Mouse (Mus musculus) urinary bladder, adult 2 months (tissue): ENCODE data around the gene Zfp626. TPM values are rescaled to one million over a fixed set of nuclear protein-coding genes. Genes with fewer than 3 reads are reported as not detected.
"Not testable (repeated sequence)": the region's sequence is repeated elsewhere in the genome, so short reads cannot be mapped to it uniquely, and the experiment has no call there.

Experiments
- DNase-seq: peaks from one replicate; pipeline ENCODE4 v3.0.0; 2022; ENCODE audit warnings: low spot score
- polyA plus RNA-seq: library from polyadenylated mRNA; depleted of rRNA; stranded (reverse); fragments of >200 nt; gene quantifications from 2 replicates; pipeline ENCODE4 v1.2.3, GENCODE M21; 2012; rRNA removed

Zfp626 gene
- 4.3 and 5.3 TPM in 2 replicates for polyA plus RNA-seq

DNA sequence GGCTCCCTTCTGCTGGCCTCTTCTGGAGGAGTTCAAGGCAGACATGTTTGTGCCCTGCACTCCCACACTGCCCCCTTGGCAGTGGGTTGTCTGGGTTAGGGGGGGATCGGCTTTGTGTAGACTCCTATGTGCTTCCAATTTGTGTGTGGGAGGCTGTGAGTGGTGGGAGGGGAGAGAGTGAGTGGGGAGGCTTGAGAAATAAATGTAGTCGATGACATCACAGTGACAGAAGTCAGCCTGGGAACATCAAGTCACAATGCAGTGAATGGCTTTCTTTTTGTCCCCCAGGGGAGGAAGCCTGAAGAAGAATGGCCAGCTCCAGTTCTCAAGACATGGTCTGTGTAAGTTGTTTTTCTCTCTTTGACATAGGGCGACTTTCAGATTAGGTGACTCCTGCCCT, at the start of gene Zfp626:
Zfp626 (plus strand) TSS at position 301 of the 400 bp plus-strand sequence.
- DNase-seq: not testable (repeated sequence)

DNA sequence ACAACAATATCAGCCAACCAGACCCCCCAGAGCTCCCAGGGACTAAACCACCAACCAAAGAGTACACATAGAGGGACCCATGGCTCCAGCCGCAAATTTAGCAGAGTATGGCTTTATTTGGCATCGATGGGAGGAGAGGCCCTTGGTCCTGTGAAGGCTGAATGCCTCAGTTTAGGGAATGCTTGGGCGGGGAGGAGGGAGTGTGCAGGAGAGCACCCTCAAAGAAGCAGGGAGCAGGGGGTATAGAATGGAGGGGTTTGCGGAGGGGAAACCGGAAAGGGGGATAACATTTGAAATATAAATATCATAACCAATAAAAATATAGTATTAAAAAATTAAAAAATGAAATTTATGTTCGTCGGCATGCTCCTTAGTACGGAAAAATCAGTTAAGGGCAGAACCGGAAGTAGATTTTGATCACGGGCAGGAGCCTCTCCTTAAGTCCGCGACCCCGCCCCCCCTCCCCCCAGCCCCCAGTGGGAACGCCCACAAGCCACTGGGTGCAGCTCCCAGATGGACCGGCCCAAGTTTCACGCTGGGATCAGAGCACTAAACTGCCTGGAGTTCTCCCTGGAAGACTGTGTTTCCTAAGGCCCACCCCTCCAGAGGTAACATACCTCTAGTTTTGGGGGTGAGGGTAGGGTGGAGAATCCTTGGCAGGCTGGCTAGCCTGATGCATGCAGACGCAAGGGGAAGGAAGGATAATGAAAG, 41.7 kb upstream of the Zfp626 start:
- DNase-seq: no peak

DNA sequence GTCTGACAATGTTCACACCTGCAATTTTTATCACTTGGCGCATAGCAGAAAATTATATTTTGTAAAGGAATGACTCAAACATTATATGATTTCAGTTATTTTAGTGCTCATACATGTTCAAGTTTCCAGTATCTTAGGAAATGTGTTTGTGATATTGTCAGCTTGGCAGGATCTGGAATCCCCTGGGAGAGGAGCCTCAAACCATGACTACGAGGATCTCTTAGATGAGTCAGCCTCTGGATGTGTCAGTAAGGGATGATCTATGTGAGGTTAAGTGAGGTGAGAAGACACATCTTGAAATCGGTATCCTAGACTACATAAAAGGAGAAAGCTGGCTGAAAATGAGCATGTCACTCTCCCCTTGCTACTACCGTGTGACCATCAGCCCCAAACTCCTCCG, 17.7 kb upstream of the Zfp626 start:
- no peak for DNase-seq

DNA sequence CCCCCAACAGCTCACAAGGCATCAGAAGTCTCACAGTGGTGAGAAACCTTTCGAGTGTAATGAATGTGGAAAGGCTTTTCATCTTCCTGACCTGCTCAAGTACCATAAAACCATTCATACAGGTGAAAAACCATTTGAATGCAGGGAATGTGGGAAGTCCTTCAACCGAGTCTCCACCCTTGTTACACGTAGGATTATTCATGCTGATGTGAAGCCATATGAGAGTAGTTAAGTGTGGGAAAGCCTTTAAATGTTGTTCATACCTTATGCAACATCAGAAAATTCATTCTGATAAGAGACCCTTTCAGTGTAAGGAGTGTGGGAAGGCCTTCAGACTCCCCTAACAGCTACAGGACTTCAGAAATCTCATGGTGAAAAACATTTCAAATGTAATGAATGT, 13.1 kb upstream of the Zfp626 start:
- not testable (repeated sequence) for DNase-seq

DNA sequence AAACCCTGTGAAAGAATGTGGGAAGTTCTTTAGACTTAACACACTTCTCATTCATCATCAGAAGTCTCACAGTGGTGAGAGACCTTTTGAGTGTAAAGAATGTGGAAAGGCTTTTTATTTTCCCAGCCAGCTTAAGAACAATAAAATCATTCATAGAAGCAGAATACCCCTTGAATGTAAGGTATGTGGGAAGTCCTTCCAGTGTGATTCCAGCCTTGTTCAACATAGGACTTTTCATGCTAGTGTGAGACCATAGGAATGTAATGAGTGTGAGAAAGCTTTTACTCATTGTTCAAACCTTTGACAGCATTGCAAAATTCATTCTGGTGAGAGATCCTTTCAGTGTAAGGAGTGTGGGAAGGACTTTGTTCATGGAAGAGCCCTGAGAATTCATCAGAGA, 12.4 kb upstream of the Zfp626 start:
- DNase-seq: no peak

DNA sequence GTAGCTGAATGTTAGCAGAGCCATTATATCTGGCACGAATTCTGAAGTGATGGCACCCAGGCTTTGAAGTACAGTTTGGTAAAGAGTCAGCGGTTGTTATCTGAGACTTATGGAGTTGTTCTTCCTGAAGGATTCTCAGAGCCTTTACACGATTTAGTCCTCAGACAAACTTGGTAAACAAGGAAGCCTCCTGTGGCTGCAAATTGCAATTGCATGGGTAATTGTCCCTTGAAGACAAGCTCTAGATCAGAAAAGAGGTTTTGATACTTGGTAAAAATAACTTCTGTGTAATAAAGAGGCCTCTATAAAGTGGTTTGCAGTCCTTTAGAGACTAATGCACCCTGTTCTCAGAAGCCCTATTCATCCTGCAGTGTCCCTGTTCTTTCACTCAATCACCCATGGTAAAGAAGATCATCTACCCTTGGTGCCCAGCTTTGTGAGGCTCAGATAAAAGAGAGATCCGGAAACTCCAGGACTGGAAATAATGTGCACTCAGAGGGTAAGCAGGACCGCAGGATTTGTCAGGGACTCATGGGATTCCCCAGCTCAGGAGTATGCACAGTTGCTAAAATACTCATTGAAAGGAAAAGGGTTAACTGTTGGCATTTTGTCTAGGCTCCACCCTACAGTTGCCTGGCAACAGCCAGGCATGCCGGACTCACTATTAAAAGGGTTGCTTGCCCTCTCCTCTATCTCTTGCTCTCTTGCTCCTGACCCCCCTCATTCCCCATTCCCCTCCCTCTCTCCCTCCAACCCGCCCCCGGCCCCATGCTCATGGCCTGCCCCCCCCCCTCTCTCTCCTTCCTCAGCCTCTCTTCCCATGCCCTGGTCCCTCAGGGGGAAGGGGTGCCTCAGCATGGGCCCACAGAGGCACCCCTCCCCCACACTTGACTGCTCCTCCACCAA, 8.8 kb upstream of the Zfp626 start:
- no peak for DNase-seq

DNA sequence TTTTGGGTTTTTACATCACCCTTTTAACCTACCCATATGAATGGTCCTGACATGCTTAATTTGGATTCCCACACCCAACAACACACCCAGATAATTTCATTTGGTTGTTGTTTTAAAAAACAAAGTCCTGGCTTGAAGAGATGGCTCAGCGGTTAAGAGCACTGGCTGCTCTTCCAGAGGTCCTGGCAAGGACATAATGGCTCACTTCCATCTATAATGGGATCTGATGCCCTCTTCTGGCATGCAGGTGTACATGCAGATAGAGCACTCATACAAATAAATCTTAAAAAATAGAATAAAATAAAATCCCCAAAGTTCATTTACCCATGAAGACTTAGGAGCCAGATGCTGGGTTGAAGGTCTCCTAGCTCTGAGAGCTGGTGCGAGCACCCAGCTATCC, 5.9 kb upstream of the Zfp626 start:
- no peak for DNase-seq

DNA sequence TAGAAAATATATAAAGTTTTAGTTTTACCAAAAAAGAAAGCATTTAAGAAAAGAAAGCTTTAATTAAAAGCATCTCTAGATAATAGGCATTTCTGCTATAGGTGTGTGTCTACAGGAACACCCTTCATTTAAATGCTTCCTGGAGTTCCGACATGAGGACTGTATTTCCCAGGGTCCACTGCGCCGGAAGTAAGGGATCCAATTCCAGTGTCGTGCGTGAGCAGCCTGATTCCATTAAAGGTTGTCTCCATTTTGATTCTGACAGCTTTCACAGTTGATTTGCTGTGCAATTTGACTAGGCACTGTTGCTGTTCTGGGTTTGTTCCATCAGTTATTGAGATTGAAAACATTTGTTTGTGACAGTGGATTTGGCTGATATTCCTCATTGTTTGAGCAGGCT, 4.0 kb upstream of the Zfp626 start:
- no peak for DNase-seq

DNA sequence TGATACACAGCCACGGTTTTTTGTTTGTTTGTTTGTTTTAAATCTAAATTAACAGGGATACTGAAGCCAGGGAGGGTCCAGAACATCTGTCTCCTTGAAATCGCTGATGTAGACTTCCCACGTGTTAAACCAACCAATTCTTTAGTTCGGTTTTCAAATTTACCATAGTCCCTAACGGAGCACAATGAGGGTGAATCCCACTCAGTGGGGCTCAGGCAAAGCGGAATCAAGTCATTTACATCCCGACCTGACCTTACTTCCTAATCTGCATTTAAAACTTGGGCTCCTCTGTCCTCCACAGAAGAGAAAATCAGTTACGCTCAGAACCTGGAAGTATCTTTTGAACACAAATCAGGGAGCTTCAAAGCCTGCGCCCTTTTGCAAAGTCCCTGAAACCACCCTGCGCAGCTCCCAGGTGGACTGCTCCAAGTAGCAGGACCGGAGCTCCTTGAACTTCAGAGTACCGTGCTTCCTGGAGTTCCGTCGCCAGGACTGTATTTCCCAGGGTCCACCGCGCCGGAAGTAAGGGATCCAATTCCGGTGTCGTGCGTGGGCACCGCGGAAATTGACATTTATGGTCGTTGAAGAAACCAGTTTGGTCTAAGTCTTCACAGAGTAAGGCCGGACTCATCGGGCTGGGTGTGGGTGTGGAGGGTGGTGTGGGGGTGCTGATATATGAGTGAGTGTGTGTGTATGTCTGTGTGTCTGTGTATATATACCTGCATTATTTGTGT, 2.5 kb upstream of the Zfp626 start:
- DNase-seq: peak; percentile 70

DNA sequence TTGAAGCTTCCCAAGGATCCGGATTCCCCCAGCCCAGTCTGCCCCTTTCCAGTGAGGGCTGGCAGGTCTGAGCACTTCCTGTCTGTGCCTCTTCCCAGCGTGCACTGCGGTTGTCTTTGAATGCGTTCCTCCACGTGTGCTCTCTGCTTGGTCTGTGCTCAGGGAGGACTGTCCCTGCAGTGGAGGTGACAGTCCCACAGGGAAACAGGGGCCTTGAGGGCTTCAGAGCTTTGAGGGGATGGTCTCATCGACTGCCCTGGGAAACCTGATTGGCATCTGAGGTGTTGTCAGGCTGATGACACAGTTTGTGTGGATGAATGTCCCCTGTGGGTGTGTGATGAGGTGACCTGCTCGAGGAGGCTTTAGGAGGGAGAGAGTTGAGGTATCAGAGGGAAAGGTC, 309 bp downstream of the Zfp626 start:
- DNase-seq: not testable (repeated sequence)

DNA sequence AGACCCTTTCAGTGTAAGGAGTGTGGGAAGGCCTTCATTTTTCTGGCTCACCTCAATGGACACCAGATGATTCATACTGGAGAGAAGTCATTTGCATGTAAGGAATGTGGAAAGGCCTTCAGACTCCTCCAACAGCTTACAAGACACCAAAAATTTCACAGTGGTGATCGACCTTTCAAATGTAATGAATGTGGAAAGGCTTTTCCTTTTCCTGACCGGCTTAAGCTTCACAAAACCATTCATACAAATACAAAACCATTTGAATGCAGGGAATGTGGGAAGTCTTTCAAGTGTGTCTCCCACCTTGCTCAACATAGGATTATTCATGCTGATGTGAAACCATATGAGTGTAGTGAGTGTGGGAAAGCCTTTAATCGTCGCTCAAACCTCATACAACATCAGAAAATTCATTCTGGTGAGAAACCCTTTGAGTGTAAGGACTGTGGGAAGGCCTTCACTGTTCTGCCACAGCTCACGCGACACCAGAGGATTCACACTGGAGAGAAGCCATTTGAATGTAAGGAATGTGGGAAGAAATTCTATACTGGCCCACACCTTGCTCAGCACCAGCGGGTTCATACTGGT, 11.6 kb downstream of the Zfp626 start:
- DNase-seq: no peak

DNA sequence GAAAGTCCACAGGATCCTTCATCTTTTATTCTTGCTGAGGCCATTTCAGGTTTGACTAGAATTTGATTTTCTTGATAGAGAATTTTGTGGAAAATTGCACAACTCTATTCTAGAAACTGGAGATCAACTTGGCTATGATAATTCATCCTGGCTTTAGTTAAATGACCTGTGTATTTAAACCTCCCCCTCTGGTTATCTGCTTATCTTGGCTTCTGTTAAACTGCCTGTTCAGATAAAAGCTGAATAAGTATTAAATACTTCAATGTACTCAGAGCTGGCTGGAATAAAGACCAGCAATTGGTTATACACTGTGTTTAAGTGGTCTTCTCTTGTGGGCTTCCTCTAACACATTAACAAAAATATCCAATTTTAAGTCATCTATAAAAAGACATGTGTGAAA, 15.6 kb downstream of the Zfp626 start:
- DNase-seq: no peak

DNA sequence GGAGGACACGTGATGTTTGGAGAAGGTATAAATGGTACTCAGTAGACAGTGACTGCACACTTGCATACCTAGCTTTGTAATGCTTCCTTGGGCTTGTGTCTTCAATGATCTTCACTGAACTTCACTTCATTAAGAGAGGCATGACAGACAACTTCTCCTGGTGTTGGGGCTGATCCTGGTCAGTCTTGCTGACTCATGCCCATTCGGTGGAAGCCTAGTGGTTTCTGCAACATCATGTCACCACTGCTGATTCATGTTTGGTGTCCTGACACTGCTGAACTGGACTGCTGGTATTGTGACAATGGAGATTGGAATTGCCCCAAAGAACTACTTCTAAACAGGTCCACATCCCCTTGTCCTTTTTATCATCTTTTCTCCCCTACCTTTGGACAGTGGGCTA, 27.1 kb downstream of the Zfp626 start:
- no peak for DNase-seq

DNA sequence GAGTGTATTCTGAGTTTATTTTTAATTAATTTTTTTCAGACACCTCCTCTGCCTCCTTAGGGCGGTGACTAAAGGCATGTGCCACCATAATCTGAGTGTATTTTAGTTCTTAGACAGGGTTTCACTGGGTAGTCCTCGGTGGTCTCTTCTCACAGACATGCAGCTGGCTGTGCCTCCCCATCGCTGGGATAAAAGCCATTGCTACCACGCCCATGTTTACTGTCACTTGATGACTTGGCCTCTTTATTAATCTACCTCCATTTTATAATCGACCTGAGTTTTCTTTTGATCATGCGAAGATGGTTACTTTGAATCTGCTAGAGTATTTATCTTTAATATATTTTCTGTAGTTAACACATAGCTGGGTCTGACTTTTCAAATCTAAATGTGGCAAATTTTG, 30.9 kb downstream of the Zfp626 start:
- DNase-seq: no peak

DNA sequence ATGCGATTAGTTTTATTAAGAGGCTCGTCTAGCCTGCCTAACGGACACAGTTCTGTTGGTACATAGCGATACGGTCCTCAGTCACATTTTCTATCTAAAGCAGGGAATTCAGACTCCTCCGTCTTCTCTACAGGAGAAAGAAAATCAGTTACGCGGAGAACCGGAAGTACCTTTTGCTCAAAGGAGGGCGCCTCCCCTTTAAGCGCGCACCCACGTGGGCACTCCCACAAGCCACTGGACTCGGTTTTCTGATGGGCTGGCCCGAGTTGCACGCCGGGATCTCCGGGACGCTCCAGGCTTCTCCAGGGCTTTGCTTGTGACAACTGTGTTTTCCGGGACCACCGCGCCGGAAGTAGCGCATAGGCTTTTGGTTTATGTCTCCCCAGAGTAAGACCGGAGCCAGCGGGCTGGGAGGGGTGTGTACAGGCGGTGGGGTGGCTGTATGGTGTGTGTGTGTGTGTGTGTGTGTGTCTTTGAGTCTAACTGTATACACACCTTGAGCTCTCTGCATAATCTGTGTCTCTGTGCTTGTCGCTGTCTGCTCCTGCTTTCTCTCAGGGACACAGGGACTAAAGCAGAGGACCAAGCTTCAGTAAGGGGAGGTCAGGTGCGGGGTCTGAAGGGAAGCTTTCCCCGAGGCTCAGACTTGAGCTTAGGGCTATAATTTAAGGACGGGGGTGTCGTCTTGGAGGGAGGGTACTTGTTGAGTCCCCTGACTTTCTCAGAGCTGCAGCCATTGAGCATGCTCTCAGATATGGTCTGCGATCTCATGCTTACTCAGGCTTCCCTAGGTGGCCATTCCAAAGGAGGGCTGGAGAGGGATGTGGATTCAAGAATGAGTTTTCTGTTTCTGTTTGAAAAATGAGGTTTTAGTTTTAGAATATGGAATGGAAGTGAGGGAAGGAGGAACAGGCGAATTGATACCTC, 31.6 kb downstream of the Zfp626 start, which contains the start of gene Zfp59:
Zfp59 (plus strand) TSS at position 285 of the 927 bp plus-strand sequence.
- DNase-seq: peak; percentile 67

DNA sequence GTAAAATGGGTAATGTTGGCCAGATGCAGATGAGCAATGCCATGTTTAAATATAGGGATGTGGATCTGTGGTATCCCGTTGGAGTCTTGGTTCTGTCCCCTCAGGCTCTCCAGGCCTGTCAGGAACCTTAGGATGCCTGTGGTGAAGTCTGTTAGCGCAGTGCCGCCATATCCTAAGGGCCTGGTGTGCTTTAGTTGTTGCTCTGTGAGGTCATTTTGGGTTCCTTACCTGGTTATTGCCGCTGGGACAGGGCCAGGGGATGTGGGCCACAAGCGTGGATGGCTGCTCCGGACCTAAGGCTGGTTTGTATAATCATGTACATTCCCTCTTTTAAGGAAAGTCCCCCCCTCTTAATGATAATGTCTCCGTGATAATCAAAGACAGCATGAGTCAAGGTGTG, 32.6 kb downstream of the Zfp626 start:
- no peak for DNase-seq

DNA sequence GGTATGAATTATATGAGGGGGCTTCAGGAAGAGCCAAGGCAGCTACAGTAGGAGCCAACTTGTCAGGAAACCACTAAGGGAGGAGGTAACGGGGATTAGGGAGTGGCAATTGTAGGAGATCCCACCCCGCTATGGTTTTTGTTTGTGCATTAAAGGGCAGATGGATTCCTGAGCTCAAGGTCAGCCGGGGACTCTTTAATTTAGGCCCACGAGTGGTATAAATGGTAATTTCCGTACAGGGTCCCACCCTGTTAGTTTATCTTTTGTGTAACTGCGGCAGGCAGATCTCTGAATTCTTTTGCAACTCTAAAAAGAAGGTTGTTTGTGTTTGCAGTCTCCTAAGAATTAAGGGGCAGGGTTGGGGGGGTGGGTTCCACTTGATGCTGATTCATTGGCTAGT, 33.1 kb downstream of the Zfp626 start:
- no peak for DNase-seq

DNA sequence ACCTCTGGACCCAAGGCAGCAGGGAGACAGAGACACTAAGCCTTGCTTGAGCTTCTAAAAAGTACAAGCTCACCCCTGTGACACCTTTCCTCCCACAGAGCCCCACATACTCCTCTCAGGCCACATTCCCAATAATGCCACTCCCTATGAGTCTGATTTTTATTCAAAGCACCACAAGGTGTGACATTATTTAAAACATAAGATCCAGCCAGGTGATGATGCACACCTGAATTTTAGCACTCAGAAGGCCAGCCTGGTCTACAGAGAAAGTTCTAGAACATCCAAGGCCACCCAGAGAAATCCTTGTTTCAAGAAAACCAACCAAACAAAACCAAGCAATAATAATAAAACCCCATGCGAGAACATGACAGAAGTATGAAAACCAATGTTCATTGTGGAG, 50.2 kb downstream of the Zfp626 start, which contains the start of gene Zfp607a:
Zfp607a (plus strand) TSS at position 301 of the 400 bp plus-strand sequence.
- DNase-seq: no peak

DNA sequence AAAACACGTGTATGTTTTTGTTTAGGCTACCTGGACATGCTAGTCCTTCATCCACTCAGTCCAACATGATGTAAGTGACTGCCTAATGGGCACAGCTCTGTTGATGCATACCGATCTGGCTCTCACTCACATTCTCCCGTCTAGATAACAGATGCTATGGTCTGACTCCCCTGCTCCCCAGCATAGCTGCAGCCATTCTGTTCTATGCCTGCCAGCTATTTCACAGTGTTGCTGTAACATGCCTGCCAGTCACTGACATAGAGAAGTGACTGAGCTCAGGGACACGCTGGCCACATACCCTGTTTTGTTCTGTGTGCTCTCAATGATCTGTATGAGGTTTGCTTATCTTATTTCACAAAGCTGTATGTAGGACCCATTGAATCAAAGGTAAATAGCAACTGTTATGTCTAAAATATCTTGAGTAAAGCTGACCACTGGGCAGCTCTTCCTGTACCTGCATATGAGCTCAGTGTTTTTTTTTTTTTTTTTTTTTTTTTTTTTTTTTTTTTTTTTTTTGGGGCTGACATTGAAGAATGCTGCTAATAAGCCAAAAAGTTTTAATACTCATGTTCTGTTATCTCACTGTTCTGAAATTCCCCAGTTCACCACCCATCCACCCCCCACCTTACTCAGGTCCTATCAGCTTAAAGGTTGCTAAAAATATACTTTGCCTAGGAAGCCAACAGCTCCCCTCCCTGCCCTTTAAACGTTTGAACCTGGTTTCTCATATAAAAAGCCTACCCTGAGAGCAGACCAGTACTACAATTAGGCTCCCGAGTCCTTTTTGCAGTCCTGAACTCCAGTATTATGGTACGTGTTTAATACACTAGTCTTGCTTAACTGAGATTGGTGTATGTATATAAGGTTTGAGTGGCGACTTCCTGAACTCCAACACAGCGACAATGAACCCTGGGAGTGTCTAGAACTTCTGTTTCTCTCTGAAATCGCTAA, 52.6 kb downstream of the Zfp626 start:
- DNase-seq: no peak
